Mouse (Mus musculus): ENCODE data around the gene Hspb1. TPM values are rescaled to one million over a fixed set of nuclear protein-coding genes. Genes with fewer than 3 reads are reported as not detected.

Hspb1 gene
- polyA plus RNA-seq, 1 experiment = 0.08 TPM

GRCm38 (mm10) chr5:135877831-135878231, 9.9 kb upstream of the Hspb1 start:
- Histone ChIP-seq H3K4me3 (replicated peaks) (peak overlapping the region; percentile 18), H3K9me3 (ENCODE audit: control insufficient read depth, low read length) (no peaks in the 10 kb centered on the region), H3K36me3 (ENCODE audit: control insufficient read depth) (no peaks in the 10 kb centered on the region), H3K4me1 (ENCODE audit: control insufficient read depth) (peaks cover 8% of the 10 kb centered on the region), H3K27me3 (ENCODE audit: control insufficient read depth) (peaks cover 7% of the 10 kb centered on the region)
- TF ChIP-seq GATA1 (IDR thresholded peaks at IDR 0.05; ENCODE audit: low read length) (no peak), TAL1 (IDR thresholded peaks at IDR 0.05; ENCODE audit: low read length) (no peak)

GRCm38 (mm10) chr5:135879449-135880158, 8.1 kb upstream of the Hspb1 start:
- TF ChIP-seq GATA1 (IDR thresholded peaks at IDR 0.05; ENCODE audit: low read length) = no peak
- TF ChIP-seq TAL1 (IDR thresholded peaks at IDR 0.05; ENCODE audit: low read length) = no peak
- H3K27me3 ChIP-seq (ENCODE audit: control insufficient read depth) = no peaks in the 10 kb centered on the region
- no peaks in the 10 kb centered on the region for H3K9me3 ChIP-seq (ENCODE audit: control insufficient read depth, low read length)
- no peaks in the 10 kb centered on the region for H3K36me3 ChIP-seq (ENCODE audit: control insufficient read depth)
- no peak overlapping the region for H3K4me3 ChIP-seq (replicated peaks)
- peaks cover 8% of the 10 kb centered on the region for H3K4me1 ChIP-seq (ENCODE audit: control insufficient read depth)

- H3K4me3 ChIP-seq (replicated peaks) = no peak overlapping the region
- H3K36me3 ChIP-seq (ENCODE audit: control insufficient read depth) = no peaks in the 10 kb centered on the region
- no peaks in the 10 kb centered on the region for H3K9me3 ChIP-seq (ENCODE audit: control insufficient read depth, low read length)
- H3K4me1 ChIP-seq (ENCODE audit: control insufficient read depth) = peaks cover 4% of the 10 kb centered on the region
- TF ChIP-seq GATA1 (IDR thresholded peaks at IDR 0.05; ENCODE audit: low read length) (no peak), TAL1 (IDR thresholded peaks at IDR 0.05; ENCODE audit: low read length) (no peak)
- H3K27me3 ChIP-seq (ENCODE audit: control insufficient read depth) = peaks cover 38% of the 10 kb centered on the region
Measured at GRCm38 (mm10) chr5:135884641-135885040, 3.1 kb upstream of the Hspb1 start.

GRCm38 (mm10) chr5:135888405-135889215, 891 bp downstream of the Hspb1 start:
- TF ChIP-seq GATA1 (IDR thresholded peaks at IDR 0.05; ENCODE audit: low read length) (no peak), TAL1 (IDR thresholded peaks at IDR 0.05; ENCODE audit: low read length) (no peak)
- no peaks in the 10 kb centered on the region for H3K9me3 ChIP-seq (ENCODE audit: control insufficient read depth, low read length)
- H3K4me1 ChIP-seq (ENCODE audit: control insufficient read depth) = no peaks in the 10 kb centered on the region
- no peak overlapping the region for H3K4me3 ChIP-seq (replicated peaks)
- no peaks in the 10 kb centered on the region for H3K36me3 ChIP-seq (ENCODE audit: control insufficient read depth)
- H3K27me3 ChIP-seq (ENCODE audit: control insufficient read depth) = peaks cover 67% of the 10 kb centered on the region

- TF ChIP-seq GATA1 (IDR thresholded peaks at IDR 0.05; ENCODE audit: low read length) = no peak
- no peak for TF ChIP-seq TAL1 (IDR thresholded peaks at IDR 0.05; ENCODE audit: low read length)
Measured at GRCm38 (mm10) chr5:135890323-135890722, 2.6 kb downstream of the Hspb1 start.

GRCm38 (mm10) chr5:135890920-135891319, 3.2 kb downstream of the Hspb1 start:
- Histone ChIP-seq H3K4me1 (ENCODE audit: control insufficient read depth) (no peaks in the 10 kb centered on the region), H3K4me3 (replicated peaks) (no peak overlapping the region), H3K27me3 (ENCODE audit: control insufficient read depth) (peaks cover 61% of the 10 kb centered on the region), H3K9me3 (ENCODE audit: control insufficient read depth, low read length) (no peaks in the 10 kb centered on the region), H3K36me3 (ENCODE audit: control insufficient read depth) (no peaks in the 10 kb centered on the region)
- no peak for TF ChIP-seq TAL1 (IDR thresholded peaks at IDR 0.05; ENCODE audit: low read length)
- no peak for TF ChIP-seq GATA1 (IDR thresholded peaks at IDR 0.05; ENCODE audit: low read length)

More at GRCm38 (mm10) chr5:135890323-135890722, 2.6 kb downstream of the Hspb1 start:
- H3K27me3 ChIP-seq (ENCODE audit: control insufficient read depth) = peaks cover 65% of the 10 kb centered on the region
- no peak overlapping the region for H3K4me3 ChIP-seq (replicated peaks)
- no peaks in the 10 kb centered on the region for H3K9me3 ChIP-seq (ENCODE audit: control insufficient read depth, low read length)
- no peaks in the 10 kb centered on the region for H3K4me1 ChIP-seq (ENCODE audit: control insufficient read depth)
- H3K36me3 ChIP-seq (ENCODE audit: control insufficient read depth) = no peaks in the 10 kb centered on the region

GRCm38 (mm10) chr5:135892589-135893351, 5.1 kb downstream of the Hspb1 start:
- Histone ChIP-seq H3K27me3 (ENCODE audit: control insufficient read depth) (peaks cover 47% of the 10 kb centered on the region), H3K36me3 (ENCODE audit: control insufficient read depth) (no peaks in the 10 kb centered on the region), H3K4me3 (replicated peaks) (no peak overlapping the region), H3K9me3 (ENCODE audit: control insufficient read depth, low read length) (no peaks in the 10 kb centered on the region), H3K4me1 (ENCODE audit: control insufficient read depth) (no peaks in the 10 kb centered on the region)
- no peak for TF ChIP-seq TAL1 (IDR thresholded peaks at IDR 0.05; ENCODE audit: low read length)
- TF ChIP-seq GATA1 (IDR thresholded peaks at IDR 0.05; ENCODE audit: low read length) = no peak

- Histone ChIP-seq H3K27me3 (ENCODE audit: control insufficient read depth) (peaks cover 27% of the 10 kb centered on the region), H3K4me3 (replicated peaks) (no peak overlapping the region), H3K9me3 (ENCODE audit: control insufficient read depth, low read length) (no peaks in the 10 kb centered on the region), H3K4me1 (ENCODE audit: control insufficient read depth) (no peaks in the 10 kb centered on the region), H3K36me3 (ENCODE audit: control insufficient read depth) (no peaks in the 10 kb centered on the region)
- TF ChIP-seq GATA1 (IDR thresholded peaks at IDR 0.05; ENCODE audit: low read length) (no peak), TAL1 (IDR thresholded peaks at IDR 0.05; ENCODE audit: low read length) (no peak)
Measured at GRCm38 (mm10) chr5:135894958-135895357, 7.2 kb downstream of the Hspb1 start.

- no peaks in the 10 kb centered on the region for H3K36me3 ChIP-seq (ENCODE audit: control insufficient read depth)
- no peak for TF ChIP-seq TAL1 (IDR thresholded peaks at IDR 0.05; ENCODE audit: low read length)
- no peaks in the 10 kb centered on the region; the same call in 1 of the 2 replicates for H3K9me3 ChIP-seq (ENCODE audit: control insufficient read depth, low read length)
- no peaks in the 10 kb centered on the region for H3K4me1 ChIP-seq (ENCODE audit: control insufficient read depth)
- no peak overlapping the region for H3K4me3 ChIP-seq (replicated peaks)
- peaks cover 3% of the 10 kb centered on the region for H3K27me3 ChIP-seq (ENCODE audit: control insufficient read depth)
Measured at GRCm38 (mm10) chr5:135898028-135898427, 10.3 kb downstream of the Hspb1 start.
